In genomic region chr6:30230246-30230645, GRCm38 (mm10) we compare ENCODE assay signal across 14 mouse cellular contexts.
DNase-seq lines count a peak whose midpoint lies in the region; ATAC-seq and TF ChIP-seq lines count a peak whose summit lies in the region.
"Had no signal": no experiment of that assay in that cellular context is flagged by ENCODE, and none has a peak within 500 bp of the region (broad histone marks: within the 10 kb centered on the region; RNA-seq: fewer than 3 reads in every experiment).

No protein-coding gene starts in this region.

- H3K4me3 ChIP-seq in lung, postnatal 0 days (ENCODE audit: low read depth, low read length): no peak overlapping the region
- H3K4me3 ChIP-seq in heart, embryonic 14.5 days (ENCODE audit: control insufficient read depth in 1 of 2, insufficient read depth in 1 of 2, low read depth in 1 of 2, low read length in 2 of 2): no peak overlapping the region
- H3K4me3 ChIP-seq in kidney, embryonic 16.5 days (ENCODE audit: low read length): no peak overlapping the region
- H3K4me3 ChIP-seq: hindbrain, embryonic 13.5 days had no signal

- no peaks in the 10 kb centered on the region for H3K27me3 ChIP-seq in lung, postnatal 0 days (replicated peaks; ENCODE audit: insufficient read depth, low read length)
- H3K27me3 ChIP-seq in heart, embryonic 14.5 days (ENCODE audit: control insufficient read depth, insufficient read depth, low read length): no peaks in the 10 kb centered on the region
- H3K27me3 ChIP-seq in kidney, embryonic 16.5 days (ENCODE audit: insufficient read depth, low read length): no peaks in the 10 kb centered on the region
- H3K27me3 ChIP-seq: hindbrain, embryonic 13.5 days had no signal

- H3K27ac ChIP-seq in lung, postnatal 0 days (ENCODE audit: low read length): no peak overlapping the region
- H3K27ac ChIP-seq in heart, embryonic 14.5 days (replicated peaks in 1 of 2; ENCODE audit: control insufficient read depth in 1 of 2, insufficient read depth in 1 of 2, low read depth in 2 of 2, low read length in 2 of 2): peak overlapping the region; percentile 42 to 76
- no peak overlapping the region for H3K27ac ChIP-seq in kidney, embryonic 16.5 days (ENCODE audit: low read length)
- H3K27ac ChIP-seq: hindbrain, embryonic 13.5 days; macrophage had no signal

- no peak overlapping the region for H3K4me2 ChIP-seq in lung, postnatal 0 days (replicated peaks; ENCODE audit: low read depth, low read length)
- peak overlapping the region; percentile 19; the same call in 1 of the 2 replicates for H3K4me2 ChIP-seq in heart, embryonic 14.5 days (ENCODE audit: low read length)
- no peak overlapping the region for H3K4me2 ChIP-seq in kidney, embryonic 16.5 days (replicated peaks; ENCODE audit: low read depth, low read length)
- H3K4me2 ChIP-seq: hindbrain, embryonic 13.5 days; liver, embryonic 11.5 days had no signal

- peak; percentile 55 for DNase-seq in lung, postnatal 0 days (ENCODE audit: low spot score)
- DNase-seq in lung, postnatal 10 days: no peak
- peak; percentile 54 for DNase-seq in gastrocnemius, postnatal 25 days
- peak; percentile 80 for DNase-seq in skeletal muscle tissue, adult 2 months (ENCODE audit: low read depth, low spot score)
- no peak for DNase-seq in ovary, postnatal 14 days (ENCODE audit: low spot score)
- DNase-seq in thymus, postnatal 14 days: no peak
- DNase-seq: kidney, adult 8-10 months; right cerebral cortex, postnatal 4 days had no signal

- H3K9ac ChIP-seq in lung, postnatal 0 days (replicated peaks; ENCODE audit: low read depth): no peak overlapping the region
- no peak overlapping the region for H3K9ac ChIP-seq in heart, embryonic 14.5 days (ENCODE audit: low read length)
- H3K9ac ChIP-seq in kidney, embryonic 16.5 days (replicated peaks; ENCODE audit: low read length): no peak overlapping the region
- H3K9ac ChIP-seq: hindbrain, embryonic 13.5 days had no signal

- no peaks in the 10 kb centered on the region for H3K4me1 ChIP-seq in lung, postnatal 0 days (ENCODE audit: insufficient read depth, low read depth, low read length)
- peaks cover 3 to 13% of the 10 kb centered on the region in 2 experiments for H3K4me1 ChIP-seq in heart, embryonic 14.5 days (ENCODE audit: control insufficient read depth in 2 of 2, insufficient read depth in 2 of 2, low read length in 2 of 2)
- no peaks in the 10 kb centered on the region for H3K4me1 ChIP-seq in kidney, embryonic 16.5 days (ENCODE audit: insufficient read depth, low read length)
- H3K4me1 ChIP-seq: hindbrain, embryonic 13.5 days had no signal

- TF ChIP-seq CTCF in lung, postnatal 0 days (IDR thresholded peaks at IDR 0.05): no peak

- peak; percentile 33; the same call in 1 of the 2 replicates for ATAC-seq in lung, postnatal 0 days
- ATAC-seq in heart, embryonic 14.5 days (ENCODE audit: insufficient number of reproducible peaks, insufficient read depth, low FRiP score, low read depth): peak; percentile 70
- ATAC-seq in kidney, embryonic 16.5 days (ENCODE audit: low FRiP score, low TSS enrichment): no peak
- ATAC-seq: forebrain, embryonic 16.5 days had no signal

- no peaks in the 10 kb centered on the region for H3K9me3 ChIP-seq in lung, postnatal 0 days (ENCODE audit: low read length)
- H3K9me3 ChIP-seq in heart, embryonic 14.5 days (ENCODE audit: control insufficient read depth, low read length): no peaks in the 10 kb centered on the region
- no peaks in the 10 kb centered on the region for H3K9me3 ChIP-seq in kidney, embryonic 16.5 days (ENCODE audit: low read length)
- H3K9me3 ChIP-seq: hindbrain, embryonic 13.5 days had no signal

- H3K36me3 ChIP-seq in lung, postnatal 0 days (ENCODE audit: insufficient read depth, low read length): peaks cover 4% of the 10 kb centered on the region; the same call in 1 of the 2 replicates
- H3K36me3 ChIP-seq in heart, embryonic 14.5 days (ENCODE audit: control insufficient read depth, insufficient read depth, low read length): peaks cover 41% of the 10 kb centered on the region
- H3K36me3 ChIP-seq in kidney, embryonic 16.5 days (ENCODE audit: insufficient read depth, low read length): peaks cover 12% of the 10 kb centered on the region

- TF ChIP-seq EP300 in lung, postnatal 0 days (IDR thresholded peaks at IDR 0.05): no peak

- 63% methylated on average over 7 of the region's 7 CpGs for WGBS in lung, postnatal 0 days
- WGBS in heart, embryonic 14.5 days: 27% methylated on average over 7 of the region's 7 CpGs
- 81% methylated on average over 7 of the region's 7 CpGs for WGBS in kidney, embryonic 16.5 days

Comparison
In these comparisons a context has a peak if more than half of its experiments do, and no peak if none do; other contexts are left out.
1. DNase-seq: peak in lung, postnatal 0 days (single experiment), gastrocnemius, postnatal 25 days (single experiment) and skeletal muscle tissue, adult 2 months (single experiment); none in lung, postnatal 10 days (single experiment), ovary, postnatal 14 days (single experiment) and thymus, postnatal 14 days (single experiment).
2. H3K27ac ChIP-seq: peak in heart, embryonic 14.5 days (2 of 2); none in lung, postnatal 0 days (single experiment) and kidney, embryonic 16.5 days (single experiment).